Mouse (Mus musculus) kidney, postnatal 36 days (tissue): ENCODE measurements at regions not wholly inside any gene's neighbourhood (a gene's known extent, or its start where the extent isn't known, plus 50 kb on each side); places are given as distances from the start of the nearest gene placed in this dataset.

Source experiments
- DNase-seq, 2 experiments: peaks; one replicate each; pipeline ENCODE4 v3.0.0; 2021 to 2022; ENCODE audit warnings: mixed read lengths in 2 of 2

- DNase-seq, result no peak
These were observed 227.8 kb upstream of the Meis1 start for GRCm38 (mm10) chr11:19246390-19247114.

DNA sequence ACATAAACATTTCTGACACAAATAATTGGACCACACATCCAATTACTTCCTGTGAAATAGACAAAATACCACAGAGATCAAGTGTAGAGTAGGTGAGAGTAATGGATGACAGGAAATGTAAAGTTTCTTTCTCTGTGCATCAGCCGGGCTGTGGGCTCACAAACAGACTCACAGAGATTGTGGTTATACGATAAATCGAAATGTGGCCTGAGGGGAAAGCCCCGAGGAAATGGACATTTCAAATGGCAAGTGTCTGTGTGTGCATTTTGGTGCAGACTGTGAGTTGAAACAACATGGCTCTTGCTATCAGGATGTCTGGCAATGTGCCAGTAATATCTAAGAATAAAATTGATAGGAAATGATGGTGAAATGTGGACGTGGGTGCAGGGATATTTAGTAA lies 234.8 kb upstream of the Meis1 start:
- no peak for DNase-seq

GRCm38 (mm10) chr11:19254183-19254582 lies 235.4 kb upstream of the Meis1 start:
- DNase-seq, result no peak

- DNase-seq, result no peak
These were observed 238.8 kb upstream of the Meis1 start for GRCm38 (mm10) chr11:19257549-19257948.

DNA sequence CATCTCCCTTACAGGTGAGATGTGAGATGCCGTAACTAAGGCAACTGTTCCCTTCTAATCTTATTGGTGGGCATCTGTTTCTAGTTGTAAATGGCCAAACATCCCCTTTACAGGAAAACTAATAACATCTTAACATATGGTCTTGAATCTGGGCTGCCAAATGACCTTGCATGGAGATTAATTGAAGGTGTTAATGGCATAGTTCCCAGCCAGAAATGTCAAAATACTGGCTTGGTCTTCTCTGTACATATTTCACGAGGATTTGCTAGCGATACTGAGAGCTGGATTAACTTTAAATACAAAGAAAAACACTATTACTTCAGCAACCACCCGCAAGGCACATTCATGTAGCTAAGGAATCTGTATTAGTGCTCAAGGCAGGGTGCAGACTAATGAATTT lies 244.0 kb upstream of the Meis1 start:
- DNase-seq, result no peak

GRCm38 (mm10) chr11:19264798-19265671 lies 246.2 kb upstream of the Meis1 start:
- DNase-seq, result no peak

DNA sequence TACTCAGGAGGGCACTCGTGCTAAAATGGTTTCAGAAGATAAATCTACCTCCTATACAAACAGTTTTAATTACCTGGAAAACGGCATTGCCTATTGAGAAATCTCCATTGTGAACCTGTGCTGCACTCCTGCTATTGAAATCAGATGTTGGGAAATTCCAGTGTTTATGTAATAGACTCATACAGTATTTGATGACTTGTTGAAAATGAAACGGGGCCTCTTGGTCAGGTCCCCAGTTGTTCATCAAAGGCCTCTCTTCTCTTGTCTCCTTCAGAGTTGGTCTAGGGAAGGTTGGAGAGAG lies 246.8 kb upstream of the Meis1 start:
- no peak for DNase-seq

- DNase-seq, result no peak
These were observed 272.2 kb upstream of the Meis1 start for GRCm38 (mm10) chr11:19290971-19291370.

DNA sequence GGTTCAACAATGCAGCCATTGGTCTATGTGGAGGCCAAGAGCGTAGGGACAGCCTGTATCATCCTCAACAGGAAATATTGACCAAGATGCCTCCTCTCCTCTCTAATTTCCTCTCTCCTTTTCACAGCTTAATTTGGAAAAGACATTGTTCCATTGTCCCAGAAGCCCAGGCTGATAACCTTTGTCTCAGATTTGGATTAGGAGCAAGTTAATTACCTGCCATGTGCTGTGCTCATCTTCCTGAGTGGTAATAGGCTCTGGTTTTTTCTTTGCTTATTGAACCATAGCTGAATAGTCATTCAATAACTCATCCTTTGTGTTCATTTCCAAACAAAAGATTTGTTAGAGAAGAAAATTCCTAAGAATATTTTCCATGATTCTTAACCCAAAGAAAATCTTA lies 280.6 kb upstream of the Meis1 start:
- DNase-seq, result no peak

GRCm38 (mm10) chr11:19306687-19307086 lies 287.9 kb upstream of the Meis1 start:
- no peak for DNase-seq

- no peak for DNase-seq
These were observed 312.0 kb upstream of the Meis1 start for GRCm38 (mm10) chr11:19330685-19331239.

GRCm38 (mm10) chr11:19332274-19332673 lies 313.5 kb upstream of the Meis1 start:
- DNase-seq, result no peak

- no peak for DNase-seq
These were observed 313.9 kb upstream of the Meis1 start for GRCm38 (mm10) chr11:19332727-19333126.

DNA sequence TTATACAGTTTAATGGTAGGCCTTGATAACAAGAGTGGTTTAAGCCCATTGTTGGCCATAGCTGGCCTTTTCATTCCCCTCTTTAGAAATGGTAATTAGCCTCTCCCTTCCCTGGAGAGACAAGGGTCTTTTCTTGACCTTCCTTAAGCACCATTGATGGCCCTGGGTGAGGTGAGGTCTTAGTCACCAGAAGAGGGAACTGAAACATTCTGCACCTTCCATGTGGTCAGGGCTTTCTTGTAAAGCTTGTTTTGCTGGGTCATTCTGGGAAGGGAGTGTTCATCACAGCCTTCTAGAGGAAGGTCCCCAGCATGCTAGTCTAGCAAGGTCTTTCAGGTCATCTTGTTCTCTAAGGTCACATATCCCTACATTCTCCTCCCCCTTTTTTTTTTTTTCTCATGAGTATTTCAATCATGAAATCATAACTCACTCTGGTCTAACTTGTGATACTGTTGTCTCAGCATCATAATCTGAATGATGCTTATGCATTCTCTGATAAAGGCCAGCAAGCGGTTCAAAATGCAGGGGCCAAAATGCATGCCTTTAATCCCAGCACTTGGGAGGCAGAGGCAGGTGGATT lies 315.2 kb upstream of the Meis1 start:
- DNase-seq, result no peak

- no peak for DNase-seq
These were observed 316.6 kb upstream of the Meis1 start for GRCm38 (mm10) chr11:19335384-19335783.

DNA sequence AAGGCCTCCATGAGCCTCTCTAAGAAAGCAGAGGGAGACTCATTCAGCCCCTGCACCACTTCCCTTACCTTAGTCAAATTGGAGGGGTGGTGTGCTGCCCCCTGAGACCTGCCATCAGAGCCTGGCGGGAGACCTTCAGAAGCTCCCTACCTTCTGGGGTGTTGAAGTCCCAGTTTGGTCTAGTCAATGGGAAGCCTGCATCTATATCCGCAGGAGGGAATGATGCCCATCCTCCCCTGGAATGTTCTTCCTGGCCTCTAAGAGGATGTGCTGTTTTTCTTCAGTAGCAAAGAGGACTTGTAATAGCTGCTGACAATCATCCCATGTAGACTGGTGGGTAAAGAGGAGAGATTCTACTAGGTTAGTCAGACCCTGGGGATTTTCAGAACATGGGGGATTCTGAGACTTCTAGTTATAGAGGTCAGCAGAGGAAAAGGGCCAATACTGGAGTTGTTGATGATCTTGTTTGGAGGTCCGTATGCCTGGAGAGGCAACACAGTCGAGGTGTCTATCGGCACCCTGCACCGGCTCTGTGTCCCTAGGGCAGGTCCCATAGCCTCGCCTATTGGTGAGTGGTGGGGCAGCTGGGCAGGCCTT lies 321.0 kb upstream of the Meis1 start:
- no peak for DNase-seq

DNA sequence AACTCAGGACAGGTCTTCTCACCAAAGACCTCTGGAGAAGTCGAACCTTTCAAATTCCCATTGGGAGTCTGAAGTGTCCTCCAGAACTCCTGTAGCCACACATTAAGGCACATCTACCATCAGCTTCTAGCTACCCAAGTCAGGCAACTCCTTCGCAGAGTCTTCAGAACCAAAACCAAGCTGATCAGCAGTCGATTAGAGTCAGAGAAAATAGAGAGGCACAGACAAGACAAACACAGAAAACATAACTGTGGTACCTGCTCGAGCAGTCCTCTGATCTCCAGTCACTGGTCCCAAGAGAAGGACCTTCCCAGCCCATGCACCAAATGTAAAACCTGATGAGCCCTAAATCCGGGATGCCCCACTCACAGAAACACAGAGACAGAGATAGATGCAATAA lies 322.1 kb upstream of the Meis1 start:
- no peak for DNase-seq

DNA sequence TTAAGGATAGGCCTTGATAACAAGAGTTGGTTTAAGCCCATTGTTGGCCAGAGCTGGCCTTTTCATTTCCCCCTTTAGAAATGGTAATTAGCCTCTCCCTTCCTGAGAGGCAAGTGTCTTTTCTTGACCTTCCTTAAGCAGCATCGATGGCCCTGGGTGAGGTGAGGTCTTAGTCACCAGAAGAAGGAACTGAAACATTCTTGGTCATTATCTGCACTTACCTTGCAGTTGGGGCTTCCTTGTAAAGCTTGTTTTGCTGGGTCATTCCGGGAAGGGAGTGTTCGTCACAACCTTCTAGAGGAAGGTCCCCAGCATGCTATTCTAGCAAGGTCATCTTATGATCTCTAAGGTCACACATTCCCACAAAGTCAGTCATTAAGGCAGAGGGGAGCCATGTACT lies 322.6 kb upstream of the Meis1 start:
- no peak for DNase-seq

GRCm38 (mm10) chr11:19342803-19343202 lies 324.0 kb upstream of the Meis1 start:
- no peak for DNase-seq

- DNase-seq, result no peak
These were observed 327.6 kb upstream of the Meis1 start for GRCm38 (mm10) chr11:19346276-19346826.

GRCm38 (mm10) chr11:19350331-19351242 lies 331.8 kb upstream of the Meis1 start:
- no peak for DNase-seq

GRCm38 (mm10) chr11:19351243-19351787 lies 332.5 kb upstream of the Meis1 start:
- no peak for DNase-seq
